Mouse (Mus musculus) hindbrain, postnatal 0 days (tissue): ENCODE measurements around the gene Xpo1. TPM values are rescaled to one million over a fixed set of nuclear protein-coding genes. Genes with fewer than 3 reads are reported as not detected.

ENCODE experiments used
- ATAC-seq: fragments of 200-750 bp; cut with Nextera tagmentation; 2 replicates; pipeline ENCODE4 v1.8.0; 2017; ENCODE audit warnings: mild to moderate bottlenecking, moderate TSS enrichment, moderate library complexity
- DNase-seq: peaks from one replicate; pipeline ENCODE4 v3.0.0-alpha.2; 2015; ENCODE audit warnings: low spot score
- H3K27ac ChIP-seq: fragments of 300-500 bp; sonication (generic); 2 replicates; pipeline ENCODE4 v1.5.1; 2014; ENCODE audit warnings: mild to moderate bottlenecking
- H3K27me3 ChIP-seq: fragments of 300-500 bp; sonication (generic); 2 replicates; pipeline ENCODE4 v1.6.1; 2014; ENCODE audit warnings: low read length, mixed read lengths; ENCODE audit not compliant: insufficient read depth
- H3K36me3 ChIP-seq: fragments of 300-500 bp; sonication (generic); 2 replicates; pipeline ENCODE4 v1.6.1; 2014; ENCODE audit warnings: low read length, mixed read lengths; ENCODE audit not compliant: insufficient read depth
- H3K4me1 ChIP-seq: fragments of 300-500 bp; sonication (generic); 2 replicates; pipeline ENCODE4 v1.6.1; 2014; ENCODE audit warnings: antibody characterized with exemption, low read length, mixed read lengths; ENCODE audit not compliant: insufficient read depth
- H3K4me2 ChIP-seq: fragments of 300-500 bp; sonication (generic); 2 replicates; pipeline ENCODE4 v1.6.1; 2014; ENCODE audit warnings: low read depth, mild to moderate bottlenecking, low read length, moderate library complexity, mixed read lengths
- H3K4me3 ChIP-seq: fragments of 300-500 bp; sonication (generic); 2 replicates; pipeline ENCODE4 v1.5.1; 2014; ENCODE audit warnings: low read length
- H3K9ac ChIP-seq: fragments of 300-500 bp; sonication (generic); replicated peaks from 2 replicates; pipeline ENCODE4 v1.6.1; 2014; ENCODE audit warnings: mild to moderate bottlenecking, low read length, moderate library complexity, mixed read lengths
- H3K9me3 ChIP-seq: fragments of 300-500 bp; sonication (generic); 2 replicates; pipeline ENCODE4 v1.6.1; 2016; ENCODE audit warnings: low read length, mixed read lengths
- CTCF ChIP-seq: IDR thresholded peaks from 2 replicates; pipeline ENCODE4 v1.5.1; 2016; ENCODE audit warnings: antibody characterized with exemption, control low read depth, low read depth
- WGBS: fragments of 180-500 bp; shearing (Covaris S2); extraction: QIAGEN DNeasy Blood & Tissue Kit; methylation state at CpG from one replicate; pipeline ENCODE4 v1.1.7; 2014; 5-methylcytosine and 5-hydroxymethylcytosine counted together
- polyA plus RNA-seq: library from polyadenylated mRNA; unstranded; fragments of >200 nt; fragmentation: Nextera tagmentation; extraction: Ambion mirVana; gene quantifications from 2 replicates; pipeline ENCODE4 v1.2.1, GENCODE M21; 2015
- total RNA-seq: library from RNA; depleted of rRNA; stranded (reverse); fragments of >200 nt; gene quantifications from 2 replicates; pipeline ENCODE4 v1.2.3, GENCODE M21; 2014; rRNA removed

The Xpo1 gene
- total and polyA plus RNA-seq, 2 experiments from 2014 or later, result 40.8 to 50.7 TPM

DNA sequence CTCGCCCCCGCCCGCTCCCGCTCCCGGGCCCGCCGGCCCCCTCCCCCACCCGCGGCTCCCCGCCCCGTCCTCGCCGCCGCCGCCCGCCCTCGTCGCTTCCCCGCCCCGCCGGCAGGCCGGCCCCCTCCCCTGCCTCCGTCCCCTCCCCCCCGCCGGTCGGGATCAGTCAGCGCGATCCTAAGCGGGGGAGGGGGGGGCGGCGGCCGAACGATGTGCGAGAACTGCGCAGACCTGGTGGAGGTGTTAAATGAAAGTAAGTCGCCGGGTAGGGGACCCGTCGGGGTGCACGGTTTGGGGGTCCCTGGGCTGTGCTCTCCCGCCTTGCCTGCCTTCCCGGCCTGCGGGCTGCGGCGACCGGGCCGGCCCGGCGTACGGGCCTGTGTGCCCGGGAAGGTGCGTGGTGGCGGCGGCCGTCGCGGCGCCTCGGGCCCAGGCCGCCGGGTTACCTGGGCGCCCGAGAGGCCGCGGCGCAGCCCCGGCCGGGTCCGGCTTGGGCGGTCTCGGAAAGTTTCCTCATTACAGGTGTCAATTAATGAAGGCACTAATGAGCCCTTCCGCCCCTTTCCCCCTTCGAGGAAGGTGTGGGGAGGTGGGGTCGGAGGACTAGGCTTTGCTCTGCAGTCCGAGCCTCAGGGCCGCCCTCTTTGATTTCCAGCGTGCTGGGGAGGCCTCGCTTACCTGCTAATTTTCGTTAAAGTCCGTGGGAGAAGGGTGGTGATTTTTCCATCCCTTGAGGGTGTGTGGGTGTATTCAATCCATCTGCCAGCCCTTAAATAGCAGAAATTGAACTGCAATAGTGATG is 51.1 kb downstream of the Xpo1 start, which contains the start of gene Usp34:
Gene Usp34, plus strand, starts transcription at position 132 of the 802 bp plus-strand sequence.
- no peaks in the 10 kb centered on the region for H3K27me3 ChIP-seq
- H3K4me1 ChIP-seq, result peaks cover 9% of the 10 kb centered on the region; the same call in 1 of the 2 replicates
- H3K4me2 ChIP-seq, result peak within 1 kb of the TSS; percentile 70
- ATAC-seq (no peak), DNase-seq (peak; percentile 29)
- TF ChIP-seq CTCF, result no peak
- H3K36me3 ChIP-seq, result no peaks in the 10 kb centered on the region
- WGBS, result under 1% methylated on average over 37 of the region's 80 CpGs
- peak within 1 kb of the TSS; percentile 94 for H3K4me3 ChIP-seq
- no peaks in the 10 kb centered on the region for H3K9me3 ChIP-seq
- peak within 1 kb of the TSS; percentile 99 for H3K27ac ChIP-seq
- H3K9ac ChIP-seq, result peak within 1 kb of the TSS; percentile 96

GRCm38 (mm10) chr11:23307566-23307920 is 51.7 kb downstream of the Xpo1 start:
- Histone ChIP-seq H3K27me3 (no peaks in the 10 kb centered on the region), H3K27ac (peak overlapping the region; percentile 99), H3K4me2 (peak overlapping the region; percentile 70), H3K36me3 (no peaks in the 10 kb centered on the region), H3K4me3 (peak overlapping the region; percentile 94), H3K9ac (peak overlapping the region; percentile 96), H3K4me1 (peaks cover 9% of the 10 kb centered on the region; the same call in 1 of the 2 replicates), H3K9me3 (no peaks in the 10 kb centered on the region)
- no peak for ATAC-seq
- TF ChIP-seq CTCF, result no peak
- WGBS, result under 1% methylated on average over 6 of the region's 6 CpGs
- DNase-seq, result no peak

DNA sequence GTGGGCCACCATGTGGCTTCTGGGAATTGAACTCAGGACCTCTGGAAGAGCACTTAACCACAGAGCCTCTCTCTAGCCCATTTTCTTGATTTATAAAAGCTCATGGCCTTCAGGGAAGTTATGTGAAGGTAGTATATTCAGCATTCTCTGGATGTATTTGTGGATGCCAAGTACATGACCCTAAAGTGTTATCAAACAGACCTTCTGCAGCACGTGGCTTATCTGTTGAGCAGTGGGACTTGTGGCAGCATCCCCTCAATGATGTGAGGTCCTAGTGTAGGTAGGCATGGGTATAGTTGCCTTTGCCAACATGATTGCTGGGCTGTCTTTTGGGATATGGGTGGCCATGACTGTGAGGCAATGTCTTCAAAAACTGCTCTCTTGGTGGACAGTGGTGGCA is 57.7 kb downstream of the Xpo1 start:
- no peak overlapping the region for H3K27ac ChIP-seq

GRCm38 (mm10) chr11:23329413-23329812 is 73.6 kb downstream of the Xpo1 start:
- H3K4me1 ChIP-seq, result no peaks in the 10 kb centered on the region
- H3K9me3 ChIP-seq, result no peaks in the 10 kb centered on the region
- H3K27ac ChIP-seq, result no peak overlapping the region
- 93% methylated on average over 2 of the region's 2 CpGs for WGBS
- TF ChIP-seq CTCF, result no peak
- ATAC-seq (no peak), DNase-seq (no peak)
- no peaks in the 10 kb centered on the region for H3K36me3 ChIP-seq
- no peak overlapping the region for H3K4me2 ChIP-seq
- no peaks in the 10 kb centered on the region for H3K27me3 ChIP-seq
- no peak overlapping the region for H3K4me3 ChIP-seq
- H3K9ac ChIP-seq, result no peak overlapping the region

More for the DNA sequence above, 57.7 kb downstream of the Xpo1 start:
- 93% methylated on average over 1 of the region's 1 CpGs for WGBS
- Histone ChIP-seq H3K9me3 (no peaks in the 10 kb centered on the region), H3K36me3 (no peaks in the 10 kb centered on the region), H3K4me2 (no peak overlapping the region), H3K9ac (no peak overlapping the region), H3K27me3 (no peaks in the 10 kb centered on the region), H3K4me3 (no peak overlapping the region), H3K4me1 (0 out of 2 replicates have a peak, but pooled peaks cover 6% of the 10 kb centered on the region)
- no peak for TF ChIP-seq CTCF
- ATAC-seq (no peak), DNase-seq (no peak)

GRCm38 (mm10) chr11:23332136-23332535 is 76.3 kb downstream of the Xpo1 start:
- no peaks in the 10 kb centered on the region for H3K27me3 ChIP-seq
- H3K4me3 ChIP-seq, result no peak overlapping the region
- H3K4me1 ChIP-seq, result no peaks in the 10 kb centered on the region
- ATAC-seq, result no peak
- H3K27ac ChIP-seq, result no peak overlapping the region
- H3K4me2 ChIP-seq, result no peak overlapping the region
- no peaks in the 10 kb centered on the region for H3K9me3 ChIP-seq
- no peak overlapping the region for H3K9ac ChIP-seq
- 80% methylated on average over 3 of the region's 3 CpGs for WGBS
- no peak for TF ChIP-seq CTCF
- DNase-seq, result no peak
- H3K36me3 ChIP-seq, result no peaks in the 10 kb centered on the region

DNA sequence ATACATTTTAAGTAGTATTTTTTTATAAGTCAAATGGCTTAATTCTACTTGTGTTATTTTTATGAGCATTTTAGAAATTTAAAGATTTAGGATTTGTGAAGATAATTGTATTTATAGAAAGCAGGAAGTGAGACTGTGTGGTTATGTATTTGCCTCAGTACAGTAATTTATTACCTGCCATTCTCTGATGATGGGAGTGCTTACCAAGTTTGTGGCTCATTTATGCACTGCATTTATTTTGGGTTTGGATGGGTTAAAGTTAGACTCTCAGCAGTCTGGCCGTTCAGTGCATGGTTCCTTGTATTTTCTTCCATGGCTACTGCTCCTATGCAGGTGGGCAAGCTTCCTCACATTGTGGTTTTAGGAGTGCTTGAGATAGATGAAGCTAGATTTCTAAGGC is 79.3 kb downstream of the Xpo1 start:
- no peak for TF ChIP-seq CTCF
- DNase-seq (no peak), ATAC-seq (no peak)
- Histone ChIP-seq H3K36me3 (no peaks in the 10 kb centered on the region), H3K9me3 (no peaks in the 10 kb centered on the region), H3K4me2 (no peak overlapping the region), H3K9ac (no peak overlapping the region), H3K27me3 (no peaks in the 10 kb centered on the region), H3K27ac (no peak overlapping the region), H3K4me1 (no peaks in the 10 kb centered on the region), H3K4me3 (no peak overlapping the region)
- 71% methylated on average over 1 of the region's 1 CpGs for WGBS

Other genes starting within 250 kb of the Xpo1 start
- gene Fam161a, start 248.5 kb upstream of the Xpo1 start, total RNA-seq, result 2.9 and 10.7 TPM in 2 replicates
- gene Fam161a, start 248.5 kb upstream of the Xpo1 start, polyA plus RNA-seq, result 4.9 and 6.8 TPM in 2 replicates
- 95.2 and 95.3 TPM in 2 replicates for gene Usp34, start 50.9 kb downstream of the Xpo1 start, total RNA-seq
- 24.5 and 26.7 TPM in 2 replicates for gene Usp34, start 50.9 kb downstream of the Xpo1 start, polyA plus RNA-seq
- gene Ahsa2, start 242.0 kb downstream of the Xpo1 start, total RNA-seq, result 20.3 and 25.0 TPM in 2 replicates
- gene Ahsa2, start 242.0 kb downstream of the Xpo1 start, polyA plus RNA-seq, result 46.5 and 49.9 TPM in 2 replicates